Mouse (Mus musculus) megakaryocyte, embryonic 14.5 days (primary cell): Measurements from ENCODE around the gene Fggy.

Experiments
- FLI1 ChIP-seq: IDR thresholded peaks from 2 replicates; pipeline ENCODE4 v1.6.1; 2012; ENCODE audit warnings: low read length, inconsistent platforms, mixed read lengths
- GATA1 ChIP-seq: IDR thresholded peaks from 3 replicates; pipeline ENCODE4 v1.6.1; 2012; ENCODE audit warnings: mixed read lengths, low read length, inconsistent platforms, borderline replicate concordance

GRCm38 (mm10) chr4:95588722-95589283 lies 31.5 kb downstream of the Fggy start:
- TF ChIP-seq GATA1 = no peak
- no peak for TF ChIP-seq FLI1
